Mouse (Mus musculus) testis, adult 2 months (tissue): ENCODE measurements around the gene 6030458C11Rik. TPM values are rescaled to one million over a fixed set of nuclear protein-coding genes. Genes with fewer than 3 reads are reported as not detected.

Source experiments
- H3K27ac ChIP-seq: fragments of 200-500 bp; 2 replicates; pipeline ENCODE4 v1.5.1; 2012; ENCODE audit warnings: low read depth, low read length; ENCODE audit not compliant: control insufficient read depth, insufficient read depth
- H3K27me3 ChIP-seq: fragments of 200-500 bp; 2 replicates; pipeline ENCODE4 v1.6.1; 2012; ENCODE audit warnings: mild to moderate bottlenecking, low read length, moderate library complexity; ENCODE audit not compliant: control insufficient read depth, insufficient read depth
- H3K36me3 ChIP-seq: fragments of 200-500 bp; 2 replicates; pipeline ENCODE4 v1.6.1; 2012; ENCODE audit warnings: mild to moderate bottlenecking, low read length; ENCODE audit not compliant: control insufficient read depth, insufficient read depth
- H3K4me1 ChIP-seq: fragments of 200-500 bp; 2 replicates; pipeline ENCODE4 v1.6.1; 2012; ENCODE audit warnings: low read length; ENCODE audit not compliant: control insufficient read depth, insufficient read depth
- H3K4me3 ChIP-seq: fragments of 200-500 bp; 2 replicates; pipeline ENCODE4 v1.5.1; 2012; ENCODE audit warnings: low read depth, mild to moderate bottlenecking, low read length, moderate library complexity, mixed read lengths; ENCODE audit not compliant: control insufficient read depth
- CTCF ChIP-seq: fragments of 200-500 bp; IDR thresholded peaks from 2 replicates; pipeline ENCODE4 v1.5.1; 2012; ENCODE audit warnings: low read depth, mild to moderate bottlenecking, inconsistent platforms, low read length, moderate library complexity; ENCODE audit not compliant: control insufficient read depth, insufficient read depth, insufficient replicate concordance
- POLR2A ChIP-seq: fragments of 200-500 bp; IDR thresholded peaks from 2 replicates; pipeline ENCODE4 v1.6.1; 2012; ENCODE audit warnings: low read depth, mild to moderate bottlenecking, inconsistent platforms, low read length, moderate library complexity; ENCODE audit not compliant: control insufficient read depth
- polyA plus RNA-seq: library from polyadenylated mRNA; depleted of rRNA; stranded (reverse); fragments of >200 nt; gene quantifications from 2 replicates; pipeline ENCODE4 v1.2.3, GENCODE M21; 2012; rRNA removed

6030458C11Rik gene
- 3.4 and 3.6 TPM in 2 replicates for polyA plus RNA-seq

- H3K4me3 ChIP-seq: peak within 1 kb of the TSS; percentile 89
- H3K36me3 ChIP-seq: no peaks in the 10 kb centered on the region
- peak; percentile 46; the same call in 1 of the 2 replicates for TF ChIP-seq POLR2A
- no peak for TF ChIP-seq CTCF
- peak within 1 kb of the TSS; percentile 59 for H3K27ac ChIP-seq
- H3K4me1 ChIP-seq: peaks cover 4% of the 10 kb centered on the region
- no peaks in the 10 kb centered on the region for H3K27me3 ChIP-seq
Observed at GRCm38 (mm10) chr15:12824197-12824952, at the start of gene 6030458C11Rik, which contains the start of gene Drosha. TSS of gene 6030458C11Rik (minus strand) at chr15:12824649. TSS of gene Drosha (plus strand) at chr15:12824815.

GRCm38 (mm10) chr15:12867269-12867668 lies 42.8 kb upstream of the 6030458C11Rik start:
- TF ChIP-seq POLR2A (no peak), CTCF (no peak)
- Histone ChIP-seq H3K36me3 (no peaks in the 10 kb centered on the region), H3K27ac (no peak overlapping the region), H3K4me1 (no peaks in the 10 kb centered on the region), H3K4me3 (no peak overlapping the region), H3K27me3 (no peaks in the 10 kb centered on the region)

GRCm38 (mm10) chr15:12865595-12866314 lies 41.3 kb upstream of the 6030458C11Rik start:
- TF ChIP-seq CTCF (no peak), POLR2A (no peak)
- Histone ChIP-seq H3K27ac (no peak overlapping the region), H3K4me1 (no peaks in the 10 kb centered on the region), H3K36me3 (no peaks in the 10 kb centered on the region), H3K4me3 (no peak overlapping the region), H3K27me3 (no peaks in the 10 kb centered on the region)

GRCm38 (mm10) chr15:12863669-12864068 lies 39.2 kb upstream of the 6030458C11Rik start:
- Histone ChIP-seq H3K27ac (no peak overlapping the region), H3K27me3 (no peaks in the 10 kb centered on the region), H3K4me3 (no peak overlapping the region), H3K36me3 (no peaks in the 10 kb centered on the region), H3K4me1 (no peaks in the 10 kb centered on the region)
- TF ChIP-seq POLR2A (no peak), CTCF (no peak)

- no peak overlapping the region for H3K27ac ChIP-seq
- TF ChIP-seq CTCF (no peak), POLR2A (no peak)
- H3K4me3 ChIP-seq: no peak overlapping the region
- no peaks in the 10 kb centered on the region for H3K27me3 ChIP-seq
- no peaks in the 10 kb centered on the region for H3K4me1 ChIP-seq
- no peaks in the 10 kb centered on the region for H3K36me3 ChIP-seq
Observed at GRCm38 (mm10) chr15:12862061-12862460, 37.6 kb upstream of the 6030458C11Rik start.

- H3K4me1 ChIP-seq: no peaks in the 10 kb centered on the region
- no peak overlapping the region for H3K4me3 ChIP-seq
- no peaks in the 10 kb centered on the region for H3K36me3 ChIP-seq
- H3K27me3 ChIP-seq: no peaks in the 10 kb centered on the region
- TF ChIP-seq CTCF (no peak), POLR2A (no peak)
- H3K27ac ChIP-seq: no peak overlapping the region
Observed at GRCm38 (mm10) chr15:12858645-12859044, 34.2 kb upstream of the 6030458C11Rik start.

GRCm38 (mm10) chr15:12857840-12858516 lies 33.5 kb upstream of the 6030458C11Rik start:
- no peaks in the 10 kb centered on the region for H3K36me3 ChIP-seq

More at GRCm38 (mm10) chr15:12857840-12858516, 33.5 kb upstream of the 6030458C11Rik start:
- no peak for TF ChIP-seq CTCF
- TF ChIP-seq POLR2A: no peak
- Histone ChIP-seq H3K4me3 (no peak overlapping the region), H3K27ac (no peak overlapping the region), H3K4me1 (no peaks in the 10 kb centered on the region), H3K27me3 (no peaks in the 10 kb centered on the region)
